Mouse (Mus musculus): ENCODE data around the gene Capn8. TPM values are rescaled to one million over a fixed set of nuclear protein-coding genes. Genes with fewer than 3 reads are reported as not detected.

Capn8 gene
- polyA plus RNA-seq, 1 experiment, result 0.24 TPM

DNA sequence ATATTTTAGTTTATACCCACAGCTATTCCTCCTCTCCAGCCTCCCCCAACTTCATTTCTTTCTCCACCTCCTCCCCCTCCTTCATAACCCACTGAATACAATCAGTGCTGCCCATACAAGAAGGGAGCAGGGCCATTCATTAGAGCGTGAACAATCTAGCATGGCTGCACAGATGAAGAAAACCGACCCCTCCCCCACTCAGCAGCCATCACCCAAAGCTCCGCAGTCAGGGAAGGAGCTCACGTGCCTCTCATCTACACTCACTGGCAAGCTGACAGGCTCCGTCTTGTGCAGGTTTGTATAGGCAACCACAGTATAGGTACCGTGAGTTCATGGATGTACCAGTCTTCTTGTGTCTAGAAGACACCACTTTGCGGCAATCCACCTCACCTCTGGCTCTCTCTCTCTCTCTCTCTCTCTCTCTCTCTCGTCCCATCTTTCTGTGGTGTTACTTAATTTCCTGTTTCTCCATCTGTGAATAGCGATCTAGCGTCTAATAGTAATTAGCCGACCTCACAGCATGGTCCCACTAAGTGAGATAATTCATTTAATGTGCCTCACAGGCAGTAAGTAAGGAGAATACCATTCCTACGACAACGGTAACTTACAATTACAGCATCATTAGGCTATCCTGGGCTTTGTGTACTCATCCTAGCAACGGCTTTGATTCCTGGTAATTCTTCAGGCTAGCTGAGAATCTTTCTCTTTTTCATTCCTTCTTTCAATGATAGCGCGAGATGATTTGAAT, 53.6 kb downstream of the Capn8 start:
- no peak overlapping the region for H3K4me3 ChIP-seq (ENCODE audit: low read depth, low read length)
- TF ChIP-seq EP300 (IDR thresholded peaks at IDR 0.05; ENCODE audit: insufficient read depth, low read depth, low read length), result no peak
- no peak for TF ChIP-seq POLR2A (IDR thresholded peaks at IDR 0.05; ENCODE audit: insufficient read depth, low read length)
- no peak for TF ChIP-seq CTCF (IDR thresholded peaks at IDR 0.05; ENCODE audit: low read depth, low read length)
- H3K9ac ChIP-seq (ENCODE audit: low read depth, poor library complexity, severe bottlenecking), result no peak overlapping the region

DNA sequence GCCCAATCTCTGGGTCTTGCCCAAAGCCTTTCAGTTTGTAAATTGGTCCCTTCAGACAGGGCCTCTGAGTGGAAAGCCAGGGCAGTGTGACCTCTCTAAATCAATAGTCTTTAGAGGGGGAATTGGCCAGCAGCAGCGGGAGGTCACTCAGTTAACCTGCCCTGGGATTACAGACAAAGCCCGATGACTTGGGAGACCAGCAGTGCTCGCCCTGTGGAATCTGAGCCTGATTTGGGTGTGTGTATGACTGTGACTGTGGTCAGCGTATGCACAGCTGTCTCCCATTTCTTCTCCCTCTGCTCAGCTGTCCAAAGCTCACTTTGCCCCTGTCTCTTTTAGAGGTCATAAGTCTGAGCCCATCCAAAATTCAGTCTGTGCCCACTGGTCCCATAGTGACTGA, 55.7 kb downstream of the Capn8 start:
- H3K36me3 ChIP-seq (ENCODE audit: control insufficient read depth, insufficient read depth, low read length, poor library complexity, severe bottlenecking), result no peaks in the 10 kb centered on the region
- TF ChIP-seq POLR2A (IDR thresholded peaks at IDR 0.05; ENCODE audit: insufficient read depth, low read length) (no peak), CTCF (IDR thresholded peaks at IDR 0.05; ENCODE audit: low read depth, low read length) (no peak), EP300 (IDR thresholded peaks at IDR 0.05; ENCODE audit: insufficient read depth, low read depth, low read length) (no peak)
- no peaks in the 10 kb centered on the region for H3K4me1 ChIP-seq (ENCODE audit: control insufficient read depth, insufficient read depth, low read length)
- H3K9me3 ChIP-seq (replicated peaks; ENCODE audit: control insufficient read depth, insufficient read depth, low read length, poor library complexity, severe bottlenecking), result no peaks in the 10 kb centered on the region
- H3K27ac ChIP-seq (ENCODE audit: insufficient read depth, low read length), result no peak overlapping the region
- H3K27me3 ChIP-seq (ENCODE audit: control insufficient read depth, insufficient read depth, low read length, poor library complexity, severe bottlenecking), result no peaks in the 10 kb centered on the region
- no peak overlapping the region for H3K9ac ChIP-seq (ENCODE audit: low read depth, poor library complexity, severe bottlenecking)
- no peak overlapping the region for H3K4me3 ChIP-seq (ENCODE audit: low read depth, low read length)

More for the DNA sequence above, 53.6 kb downstream of the Capn8 start:
- Histone ChIP-seq H3K27ac (ENCODE audit: insufficient read depth, low read length) (no peak overlapping the region), H3K4me1 (ENCODE audit: control insufficient read depth, insufficient read depth, low read length) (no peaks in the 10 kb centered on the region), H3K27me3 (ENCODE audit: control insufficient read depth, insufficient read depth, low read length, poor library complexity, severe bottlenecking) (no peaks in the 10 kb centered on the region), H3K9me3 (replicated peaks; ENCODE audit: control insufficient read depth, insufficient read depth, low read length, poor library complexity, severe bottlenecking) (no peaks in the 10 kb centered on the region), H3K36me3 (ENCODE audit: control insufficient read depth, insufficient read depth, low read length, poor library complexity, severe bottlenecking) (no peaks in the 10 kb centered on the region)

DNA sequence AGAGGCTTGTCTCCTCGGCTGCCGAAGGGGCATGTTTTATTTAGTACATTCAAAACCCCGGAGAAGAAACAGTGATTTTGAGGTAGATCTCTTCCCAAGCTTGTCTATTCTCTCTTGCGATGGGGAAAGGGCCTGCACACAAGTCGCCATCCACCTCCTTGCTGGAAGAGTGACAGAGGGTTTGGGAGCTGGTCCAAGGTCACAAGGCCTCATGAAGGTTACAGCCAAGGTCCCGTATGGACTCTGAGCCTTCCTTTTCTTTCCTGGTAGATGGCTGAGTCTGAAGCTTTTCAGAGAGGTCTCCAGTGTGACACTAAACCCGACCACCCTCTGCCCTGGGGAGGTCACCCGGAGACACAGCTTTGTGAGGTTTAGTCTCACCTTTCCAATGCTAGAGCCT, 56.4 kb downstream of the Capn8 start:
- Histone ChIP-seq H3K4me3 (ENCODE audit: low read depth, low read length) (no peak overlapping the region), H3K4me1 (ENCODE audit: control insufficient read depth, insufficient read depth, low read length) (no peaks in the 10 kb centered on the region), H3K9me3 (replicated peaks; ENCODE audit: control insufficient read depth, insufficient read depth, low read length, poor library complexity, severe bottlenecking) (no peaks in the 10 kb centered on the region), H3K9ac (ENCODE audit: low read depth, poor library complexity, severe bottlenecking) (no peak overlapping the region), H3K27me3 (ENCODE audit: control insufficient read depth, insufficient read depth, low read length, poor library complexity, severe bottlenecking) (no peaks in the 10 kb centered on the region), H3K27ac (ENCODE audit: insufficient read depth, low read length) (no peak overlapping the region), H3K36me3 (ENCODE audit: control insufficient read depth, insufficient read depth, low read length, poor library complexity, severe bottlenecking) (no peaks in the 10 kb centered on the region)
- TF ChIP-seq EP300 (IDR thresholded peaks at IDR 0.05; ENCODE audit: insufficient read depth, low read depth, low read length), result no peak
- no peak for TF ChIP-seq CTCF (IDR thresholded peaks at IDR 0.05; ENCODE audit: low read depth, low read length)
- TF ChIP-seq POLR2A (IDR thresholded peaks at IDR 0.05; ENCODE audit: insufficient read depth, low read length), result no peak

DNA sequence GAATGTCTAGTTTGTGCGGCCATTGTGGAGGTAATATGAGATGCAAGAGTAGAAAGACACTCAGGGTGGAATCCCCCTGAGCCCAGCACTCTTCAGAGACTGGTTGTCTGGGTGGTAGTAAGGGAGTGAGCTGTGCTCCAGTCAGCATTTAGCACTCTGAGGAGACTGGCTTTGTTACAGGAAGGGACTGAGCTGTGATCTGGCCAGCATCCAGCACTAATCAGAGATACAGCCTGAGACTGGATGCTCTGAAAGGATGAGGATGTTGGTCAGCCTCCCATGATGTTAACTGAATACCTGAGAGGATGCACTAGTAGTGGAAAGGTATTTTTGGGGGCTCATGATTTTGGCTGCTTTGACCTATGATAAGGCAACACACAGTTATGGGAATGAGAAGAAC, 61.4 kb downstream of the Capn8 start:
- no peak for TF ChIP-seq CTCF (IDR thresholded peaks at IDR 0.05; ENCODE audit: low read depth, low read length)
- TF ChIP-seq EP300 (IDR thresholded peaks at IDR 0.05; ENCODE audit: insufficient read depth, low read depth, low read length), result no peak
- TF ChIP-seq POLR2A (IDR thresholded peaks at IDR 0.05; ENCODE audit: insufficient read depth, low read length), result no peak
- Histone ChIP-seq H3K27me3 (ENCODE audit: control insufficient read depth, insufficient read depth, low read length, poor library complexity, severe bottlenecking) (no peaks in the 10 kb centered on the region), H3K4me3 (ENCODE audit: low read depth, low read length) (no peak overlapping the region), H3K36me3 (ENCODE audit: control insufficient read depth, insufficient read depth, low read length, poor library complexity, severe bottlenecking) (no peaks in the 10 kb centered on the region), H3K9ac (ENCODE audit: low read depth, poor library complexity, severe bottlenecking) (no peak overlapping the region), H3K27ac (ENCODE audit: insufficient read depth, low read length) (no peak overlapping the region), H3K4me1 (ENCODE audit: control insufficient read depth, insufficient read depth, low read length) (no peaks in the 10 kb centered on the region), H3K9me3 (replicated peaks; ENCODE audit: control insufficient read depth, insufficient read depth, low read length, poor library complexity, severe bottlenecking) (no peaks in the 10 kb centered on the region)

DNA sequence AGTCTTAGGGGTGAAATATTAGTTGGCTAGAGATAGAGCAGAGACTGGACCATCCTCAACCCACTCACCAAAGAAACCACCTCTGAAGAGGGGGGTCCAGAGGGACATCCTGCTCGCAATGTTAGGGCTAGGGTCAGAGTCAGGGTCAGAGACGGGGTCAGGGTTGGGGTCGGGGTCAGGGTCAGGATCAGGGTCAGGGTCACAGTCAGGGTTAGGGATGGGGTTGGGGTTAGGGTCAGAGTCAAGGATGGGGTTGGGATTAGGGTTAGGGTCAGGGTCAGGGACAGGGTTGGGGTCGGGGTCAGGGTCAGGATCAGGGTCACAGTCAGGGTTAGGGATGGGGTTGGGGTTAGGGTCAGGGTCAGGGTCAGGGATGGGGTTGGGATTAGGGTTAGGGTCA, 64.4 kb downstream of the Capn8 start:
- Histone ChIP-seq H3K9me3 (replicated peaks; ENCODE audit: control insufficient read depth, insufficient read depth, low read length, poor library complexity, severe bottlenecking) (no peaks in the 10 kb centered on the region), H3K4me3 (ENCODE audit: low read depth, low read length) (no peak overlapping the region), H3K9ac (ENCODE audit: low read depth, poor library complexity, severe bottlenecking) (no peak overlapping the region), H3K27me3 (ENCODE audit: control insufficient read depth, insufficient read depth, low read length, poor library complexity, severe bottlenecking) (no peaks in the 10 kb centered on the region), H3K36me3 (ENCODE audit: control insufficient read depth, insufficient read depth, low read length, poor library complexity, severe bottlenecking) (no peaks in the 10 kb centered on the region), H3K27ac (ENCODE audit: insufficient read depth, low read length) (no peak overlapping the region), H3K4me1 (ENCODE audit: control insufficient read depth, insufficient read depth, low read length) (no peaks in the 10 kb centered on the region)
- TF ChIP-seq EP300 (IDR thresholded peaks at IDR 0.05; ENCODE audit: insufficient read depth, low read depth, low read length) (no peak), POLR2A (IDR thresholded peaks at IDR 0.05; ENCODE audit: insufficient read depth, low read length) (no peak), CTCF (IDR thresholded peaks at IDR 0.05; ENCODE audit: low read depth, low read length) (no peak)

DNA sequence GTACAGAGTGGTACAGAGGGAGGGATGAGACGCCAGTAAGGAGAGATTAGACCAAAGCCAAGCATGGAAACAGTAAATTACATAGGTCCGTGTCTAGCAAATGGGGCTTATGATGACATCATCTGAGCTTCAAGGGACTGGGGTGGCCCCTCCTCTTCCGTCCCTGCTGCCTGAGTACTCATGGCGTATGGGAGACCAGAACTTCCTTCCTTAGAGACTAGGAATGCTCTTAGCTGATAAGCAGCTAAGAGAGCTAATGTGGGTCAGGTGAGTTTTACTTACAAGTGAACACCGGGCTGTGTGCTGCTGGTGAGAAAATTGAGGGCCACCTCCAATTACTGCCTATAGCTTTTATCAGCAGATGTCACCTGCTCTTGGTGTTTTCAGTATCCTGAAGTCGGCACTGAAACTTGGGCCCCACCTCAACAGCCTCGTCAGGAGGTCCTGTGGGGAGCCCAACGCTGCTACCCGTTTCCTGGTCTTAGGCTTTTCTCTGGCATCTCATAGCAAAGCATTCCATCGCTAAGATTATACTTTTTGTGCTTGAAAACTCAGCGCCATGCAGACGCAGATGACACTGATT, 69.0 kb downstream of the Capn8 start:
- Histone ChIP-seq H3K4me1 (ENCODE audit: control insufficient read depth, insufficient read depth, low read length) (no peaks in the 10 kb centered on the region), H3K4me3 (ENCODE audit: low read depth, low read length) (no peak overlapping the region), H3K27me3 (ENCODE audit: control insufficient read depth, insufficient read depth, low read length, poor library complexity, severe bottlenecking) (no peaks in the 10 kb centered on the region), H3K9me3 (replicated peaks; ENCODE audit: control insufficient read depth, insufficient read depth, low read length, poor library complexity, severe bottlenecking) (no peaks in the 10 kb centered on the region), H3K27ac (ENCODE audit: insufficient read depth, low read length) (no peak overlapping the region), H3K9ac (ENCODE audit: low read depth, poor library complexity, severe bottlenecking) (no peak overlapping the region), H3K36me3 (ENCODE audit: control insufficient read depth, insufficient read depth, low read length, poor library complexity, severe bottlenecking) (no peaks in the 10 kb centered on the region)
- TF ChIP-seq POLR2A (IDR thresholded peaks at IDR 0.05; ENCODE audit: insufficient read depth, low read length) (no peak), EP300 (IDR thresholded peaks at IDR 0.05; ENCODE audit: insufficient read depth, low read depth, low read length) (no peak), CTCF (IDR thresholded peaks at IDR 0.05; ENCODE audit: low read depth, low read length) (no peak)
